Mouse (Mus musculus): Measurements from ENCODE around the gene Ltb.
A peak's percentile ranks its signal among the peaks of the same experiment; 100 is the strongest.

The Ltb gene

DNA sequence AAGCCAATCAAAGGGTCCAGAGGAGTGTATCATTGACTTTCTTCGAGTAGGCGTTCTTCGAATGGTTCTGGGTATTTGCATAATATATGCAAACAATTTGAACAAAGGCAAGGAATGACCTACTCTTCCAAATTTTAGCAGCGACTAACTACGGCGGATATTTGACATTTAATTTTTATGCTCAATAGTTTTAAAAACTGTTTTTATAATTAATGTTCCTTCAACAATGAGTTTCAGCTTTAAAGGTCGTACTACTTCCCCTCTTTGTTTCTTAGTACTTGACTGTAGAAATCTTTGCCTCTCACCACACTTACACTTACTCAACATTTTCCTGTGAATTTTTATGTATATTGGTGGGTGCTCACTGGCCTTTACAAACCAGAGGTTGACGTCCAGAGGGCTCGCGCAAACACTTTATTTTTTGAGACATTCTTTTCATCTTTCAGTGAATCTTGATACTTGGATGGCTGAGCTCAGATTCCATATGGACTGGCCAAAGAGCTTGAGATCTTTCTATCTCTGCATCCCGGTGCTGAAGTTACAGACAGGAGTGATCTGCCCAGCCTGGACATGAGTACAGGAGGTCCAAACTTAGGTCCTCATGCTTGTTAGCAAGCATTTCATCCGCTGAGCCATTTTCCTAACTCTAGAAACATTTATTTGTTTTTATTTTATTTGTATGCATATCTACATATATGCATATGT is 28.6 kb upstream of the Ltb start:
- DNase-seq (ENCODE audit: low spot score in 2 of 2), result no peak

DNA sequence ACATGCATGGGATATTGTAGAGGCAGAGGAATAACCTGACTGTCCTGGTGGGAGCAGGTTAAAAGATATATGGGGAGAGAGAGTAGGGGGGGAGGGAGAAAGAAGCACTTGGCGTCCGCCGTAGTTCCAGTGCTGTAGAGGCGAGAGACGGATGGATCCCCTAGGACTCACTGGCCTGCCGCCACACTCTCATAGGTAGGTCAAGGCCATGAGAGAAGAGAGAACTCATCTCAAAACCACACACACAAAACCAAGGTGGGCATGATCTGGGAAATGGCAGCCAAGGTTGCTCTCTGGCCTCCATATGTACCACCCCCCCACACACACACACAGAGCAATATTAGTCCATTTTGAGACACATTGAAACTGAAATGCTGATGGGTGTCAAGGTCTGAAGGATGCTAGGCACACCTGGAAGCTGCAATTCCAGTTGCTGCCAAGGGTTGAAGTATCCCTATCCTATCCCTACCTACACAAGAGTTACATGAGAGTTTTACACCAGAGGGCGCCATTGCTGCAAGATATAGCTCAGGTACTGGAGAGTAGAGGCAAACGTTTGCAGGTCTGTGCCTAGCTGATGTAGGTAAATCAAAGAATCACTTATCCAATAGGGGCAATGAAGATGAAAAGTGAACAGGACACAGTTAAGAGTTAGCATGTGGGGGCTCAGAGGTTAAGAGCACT is 27.7 kb upstream of the Ltb start:
- DNase-seq (ENCODE audit: low spot score in 2 of 2), result peak; percentile 72 to 74

GRCm38 (mm10) chr17:35167794-35168193 is 26.4 kb upstream of the Ltb start:
- DNase-seq (ENCODE audit: low spot score in 2 of 2), result peak in 1 of 2 experiments; percentile 53

GRCm38 (mm10) chr17:35168541-35169207 is 25.6 kb upstream of the Ltb start:
- DNase-seq (ENCODE audit: low spot score in 2 of 2), result no peak

- DNase-seq (ENCODE audit: low spot score in 2 of 2), result peak in 1 of 2 experiments; percentile 62
Observed at GRCm38 (mm10) chr17:35172445-35173234, 21.6 kb upstream of the Ltb start.

DNA sequence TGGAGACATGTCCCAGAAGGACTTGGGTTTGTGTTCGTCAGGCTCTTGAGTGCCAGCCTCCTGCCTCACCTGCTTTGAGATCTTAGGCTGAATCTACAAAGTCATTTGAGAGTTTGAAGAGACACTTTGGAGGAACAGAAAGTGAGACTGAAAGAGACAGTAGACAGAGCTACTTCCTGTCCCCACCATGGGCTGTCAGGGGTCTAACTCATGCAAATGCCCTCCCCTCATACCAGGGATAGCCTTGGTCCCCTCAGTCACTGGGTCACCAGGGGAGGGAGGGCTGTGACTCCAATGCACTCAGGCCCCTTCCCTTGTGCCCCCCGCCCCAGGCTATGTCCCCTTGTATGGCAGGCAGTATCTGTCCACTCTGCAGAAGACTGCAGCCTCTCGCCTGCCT is 20.9 kb upstream of the Ltb start:
- DNase-seq (ENCODE audit: low spot score in 2 of 2), result no peak

DNA sequence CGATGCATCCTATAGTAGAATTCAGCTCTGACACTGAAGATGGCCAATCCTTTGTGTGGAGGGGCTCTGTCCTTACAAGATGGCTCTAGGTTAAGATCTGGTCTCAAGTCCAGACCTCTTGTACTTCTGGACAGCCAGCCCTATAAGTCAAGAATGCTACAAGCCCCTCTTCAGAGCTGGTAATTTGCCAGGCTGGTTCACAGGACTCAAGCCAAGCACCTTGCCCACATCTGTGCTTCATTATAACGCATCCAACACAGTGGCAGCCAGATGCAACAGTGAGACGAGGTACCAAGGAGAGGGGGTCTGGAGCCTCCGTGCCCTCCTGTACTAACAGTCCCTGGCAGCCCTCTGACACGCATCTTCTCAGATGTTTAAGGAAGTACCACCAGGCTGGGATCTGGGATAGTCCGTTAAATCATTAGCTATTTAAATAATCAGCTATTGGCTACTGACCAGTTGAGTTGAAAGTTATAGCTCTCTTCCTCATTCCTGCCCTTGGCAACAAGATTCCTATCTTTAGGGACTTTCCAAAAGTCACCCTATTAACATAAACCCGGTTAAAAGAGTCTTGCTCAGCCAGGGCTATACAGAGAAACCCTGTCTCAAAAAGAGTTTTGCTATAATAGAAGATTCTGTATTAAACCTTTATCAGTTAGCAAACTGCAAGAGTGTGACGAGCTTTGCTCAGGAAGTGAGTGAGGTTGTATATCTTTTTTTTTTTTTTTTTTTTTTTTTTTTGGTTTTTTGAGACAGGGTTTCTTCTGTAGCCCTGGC is 19.9 kb upstream of the Ltb start:
- DNase-seq (ENCODE audit: low spot score in 2 of 2), result no peak

DNA sequence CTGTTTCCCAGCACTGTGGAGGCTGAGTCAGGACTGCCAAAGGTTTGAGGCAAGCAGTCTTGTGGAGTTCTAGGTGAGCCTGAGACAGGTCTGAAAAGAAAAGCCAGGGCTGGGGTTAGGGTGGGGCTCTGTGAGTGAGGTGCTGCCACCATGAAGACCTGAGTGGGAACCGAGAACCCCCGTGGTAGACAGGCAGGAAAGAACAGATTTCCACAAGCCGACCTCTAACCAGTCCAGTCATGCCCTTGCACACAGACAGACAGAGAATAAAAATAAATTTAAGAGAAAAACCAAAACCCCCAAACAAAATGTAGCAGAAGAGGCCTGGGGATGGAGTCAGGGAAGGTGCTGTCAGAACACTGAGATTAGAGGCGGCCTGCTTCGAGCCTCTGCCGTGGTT is 18.9 kb upstream of the Ltb start:
- no peak for DNase-seq (ENCODE audit: low spot score in 2 of 2)

GRCm38 (mm10) chr17:35175968-35176367 is 18.3 kb upstream of the Ltb start, which contains the start of gene Aif1:
Gene Aif1, minus strand, starts transcription at chr17:35176068.
- no peak for DNase-seq (ENCODE audit: low spot score in 2 of 2)

GRCm38 (mm10) chr17:35178528-35178927 is 15.7 kb upstream of the Ltb start:
- DNase-seq (ENCODE audit: low spot score in 2 of 2), result peak in 1 of 2 experiments; percentile 65

- DNase-seq (ENCODE audit: low spot score in 2 of 2), result no peak
Observed at GRCm38 (mm10) chr17:35180093-35180492, 14.1 kb upstream of the Ltb start.

GRCm38 (mm10) chr17:35185639-35186611 is 8.3 kb upstream of the Ltb start:
- DNase-seq (ENCODE audit: low spot score in 2 of 2), result peak in 1 of 2 experiments; percentile 55

DNA sequence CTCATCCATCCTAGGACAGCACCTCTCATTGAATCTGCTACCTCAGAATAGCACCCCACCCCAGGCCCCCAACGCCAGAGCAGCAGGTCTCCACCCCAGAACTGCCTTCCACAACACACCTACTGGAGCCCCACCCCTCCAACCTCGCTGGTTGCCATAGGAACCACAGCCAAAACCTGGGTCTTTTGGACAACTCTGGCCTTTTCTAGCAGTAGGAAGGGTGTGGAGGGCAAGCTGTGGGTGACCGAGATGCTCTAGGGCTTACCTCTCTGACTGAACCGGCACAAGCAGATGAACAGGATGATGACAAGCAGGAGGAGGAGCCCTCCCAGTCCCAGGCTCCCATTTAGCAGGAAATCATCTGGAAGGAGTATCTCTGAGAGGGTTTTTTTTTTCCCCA is 7.6 kb upstream of the Ltb start:
- DNase-seq (ENCODE audit: low spot score in 2 of 2), result no peak

GRCm38 (mm10) chr17:35187345-35187744 is 6.9 kb upstream of the Ltb start:
- DNase-seq (ENCODE audit: low spot score in 2 of 2), result no peak

DNA sequence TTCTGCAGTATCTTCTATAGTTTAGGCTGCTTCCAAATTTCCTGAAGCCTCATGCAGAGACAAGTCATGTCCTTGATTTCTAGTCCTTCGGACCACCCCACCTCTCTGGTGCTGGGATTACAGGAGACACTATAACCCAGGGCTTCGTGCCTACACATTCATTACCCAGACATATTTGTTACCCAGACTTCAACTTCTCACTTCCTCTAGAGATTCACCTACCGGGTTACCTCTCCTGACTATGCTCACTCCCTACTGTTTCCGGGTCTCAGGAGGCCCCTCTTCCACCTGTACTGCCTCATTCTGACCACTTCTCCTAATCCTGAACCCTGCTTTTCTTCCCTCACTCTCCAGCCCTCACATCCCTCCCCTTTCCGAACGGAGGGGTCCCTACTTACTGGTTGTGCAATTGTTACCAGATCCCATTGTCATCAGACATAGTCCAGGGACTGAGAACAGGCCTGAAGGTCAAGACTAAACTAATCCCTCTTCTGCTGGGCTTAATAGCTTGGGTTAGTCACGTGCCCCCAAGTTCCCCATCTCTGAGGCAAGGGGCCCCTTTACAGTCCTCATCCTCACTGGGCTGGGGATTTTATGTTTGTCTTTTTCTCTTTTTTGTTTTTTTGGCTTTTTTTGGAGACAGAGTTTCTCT is 6.2 kb upstream of the Ltb start, which contains the start of gene Lst1:
Lst1 (minus strand) TSS at position 481 of the 652 bp plus-strand sequence.
- no peak for DNase-seq (ENCODE audit: low spot score in 2 of 2)

DNA sequence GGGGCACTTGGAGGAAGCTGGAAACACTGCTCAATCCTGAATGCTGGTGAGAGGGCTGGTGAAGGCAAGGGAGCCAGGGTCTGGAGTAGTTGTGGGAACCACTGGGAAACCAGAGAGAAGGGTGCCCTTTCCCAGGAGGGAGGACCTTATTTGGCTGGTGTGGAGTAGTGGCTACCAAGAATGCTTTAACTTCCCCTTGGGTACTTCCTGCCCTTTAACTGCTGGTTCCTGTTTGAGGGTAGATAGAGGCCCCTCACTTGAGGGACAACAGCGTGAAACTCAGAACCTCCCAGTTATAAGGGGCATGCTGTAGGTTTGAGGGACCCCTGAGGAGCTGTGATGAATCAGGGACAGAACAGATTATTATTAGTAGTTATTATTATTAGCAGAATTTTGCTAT is 5.1 kb upstream of the Ltb start:
- no peak for DNase-seq (ENCODE audit: low spot score in 2 of 2)

DNA sequence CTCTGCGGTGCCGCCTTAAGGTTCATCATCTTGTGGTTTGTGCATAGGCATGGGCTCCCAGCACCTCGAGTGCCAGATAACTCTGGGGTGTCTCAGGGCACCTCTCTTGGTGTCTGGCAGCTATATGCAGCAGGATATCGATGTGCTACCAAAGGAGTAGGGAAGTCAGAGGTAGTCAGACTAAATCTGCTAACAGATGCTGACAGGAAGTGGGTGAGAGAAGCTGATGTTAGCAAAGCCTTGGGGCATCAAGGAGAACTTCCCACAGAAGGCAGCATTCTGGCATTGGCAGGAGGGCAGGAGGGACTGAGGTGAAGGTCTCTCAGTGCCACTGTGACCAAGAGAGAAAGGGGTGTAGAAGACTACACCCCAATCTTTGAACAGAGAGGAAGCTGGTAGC is 4.1 kb upstream of the Ltb start:
- no peak for DNase-seq (ENCODE audit: low spot score in 2 of 2)

GRCm38 (mm10) chr17:35191723-35192122 is 2.5 kb upstream of the Ltb start:
- DNase-seq (ENCODE audit: low spot score in 2 of 2), result no peak

DNA sequence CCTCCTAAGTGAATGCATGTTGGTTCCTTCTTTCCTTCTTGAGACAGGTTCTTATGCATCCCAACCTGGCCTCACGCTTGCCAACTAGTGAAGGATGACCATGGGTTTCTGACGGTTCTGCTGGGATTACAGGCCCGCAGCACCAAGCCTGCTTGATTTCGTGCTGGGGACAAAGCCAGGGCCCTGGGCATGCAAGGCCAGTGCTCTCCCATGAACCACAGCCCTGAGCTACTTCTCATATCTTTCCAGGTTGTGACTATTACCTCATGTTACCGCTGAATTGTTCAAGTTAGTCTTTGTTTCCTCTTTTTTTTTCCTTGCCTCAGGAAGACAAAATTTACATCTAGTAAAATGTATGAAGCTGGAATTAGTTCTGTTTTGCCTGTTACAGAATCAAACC is 1.3 kb upstream of the Ltb start:
- no peak for DNase-seq (ENCODE audit: low spot score in 2 of 2)

Measured in right cerebral cortex, adult 2 months (tissue).